Mouse (Mus musculus): ENCODE data around the gene Hist2h4. TPM values are rescaled to one million over a fixed set of nuclear protein-coding genes. Genes with fewer than 3 reads are reported as not detected.
"Not testable (repeated sequence)": the region's sequence is repeated elsewhere in the genome, so short reads cannot be mapped to it uniquely, and the experiment has no call there.

Gene Hist2h4
- 10 to 100 TPM; 27.4 to 37.9 (median 32.5) TPM for total RNA-seq (2022)

DNA sequence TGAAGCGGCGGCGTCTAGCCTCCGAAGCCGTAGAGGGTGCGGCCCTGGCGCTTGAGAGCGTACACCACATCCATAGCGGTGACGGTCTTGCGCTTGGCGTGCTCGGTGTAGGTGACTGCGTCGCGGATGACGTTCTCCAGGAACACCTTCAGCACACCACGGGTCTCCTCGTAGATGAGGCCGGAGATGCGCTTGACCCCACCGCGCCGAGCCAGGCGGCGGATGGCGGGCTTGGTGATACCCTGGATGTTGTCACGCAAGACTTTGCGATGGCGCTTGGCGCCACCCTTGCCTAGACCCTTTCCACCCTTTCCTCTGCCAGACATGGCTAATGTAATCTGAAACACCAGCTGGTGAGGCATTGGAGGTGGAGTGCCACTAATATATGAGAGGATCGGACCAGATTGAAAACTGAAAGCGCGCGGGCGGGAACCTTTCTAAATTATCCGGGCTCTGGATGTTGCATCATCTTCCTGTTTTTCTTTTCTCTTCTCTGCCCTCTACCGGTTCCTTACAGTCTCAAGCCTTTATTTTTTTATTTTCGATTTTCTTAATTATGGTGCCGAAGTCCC is at the start of gene Hist2h4:
Gene Hist2h4 (minus strand): TSS at position 333 of the 572 bp plus-strand sequence.
- DNase-seq: peak; percentile 93

DNA sequence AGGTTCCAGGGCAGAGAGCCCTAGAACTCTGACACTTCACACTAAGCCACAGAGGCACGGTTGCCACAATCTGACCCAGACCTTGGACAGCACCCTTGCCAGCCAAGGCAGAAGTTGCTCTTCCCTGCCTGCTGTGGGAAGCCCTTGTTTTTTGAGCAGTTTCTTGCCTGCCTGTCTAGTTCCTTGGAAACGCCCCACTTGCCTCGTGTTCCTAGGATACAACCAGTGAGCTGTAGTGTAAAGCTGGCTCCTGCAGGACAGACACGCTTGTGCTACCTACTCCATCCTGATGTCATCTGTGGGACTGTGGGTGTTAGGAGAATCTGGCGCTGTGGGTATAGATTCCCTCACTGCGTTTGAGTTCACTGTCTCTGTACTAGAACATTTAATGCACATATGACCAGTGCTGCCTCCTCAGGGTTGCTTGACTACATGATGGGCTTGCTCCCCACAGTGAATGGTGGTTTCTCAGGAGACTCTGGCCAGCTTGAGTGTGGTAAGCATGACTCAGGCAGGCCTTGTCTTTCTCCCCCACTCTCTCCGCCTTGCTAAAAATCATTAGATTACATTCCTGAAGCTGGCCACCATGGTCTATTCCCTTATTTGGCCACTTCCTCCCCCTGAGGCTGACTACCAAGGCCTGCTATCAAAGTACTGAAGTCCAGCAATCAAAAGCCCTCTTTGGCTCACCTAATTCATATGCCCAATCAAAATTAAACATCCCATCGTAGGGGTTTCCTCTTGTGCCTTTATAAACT is 49.4 kb upstream of the Hist2h4 start:
- no peak for DNase-seq

DNA sequence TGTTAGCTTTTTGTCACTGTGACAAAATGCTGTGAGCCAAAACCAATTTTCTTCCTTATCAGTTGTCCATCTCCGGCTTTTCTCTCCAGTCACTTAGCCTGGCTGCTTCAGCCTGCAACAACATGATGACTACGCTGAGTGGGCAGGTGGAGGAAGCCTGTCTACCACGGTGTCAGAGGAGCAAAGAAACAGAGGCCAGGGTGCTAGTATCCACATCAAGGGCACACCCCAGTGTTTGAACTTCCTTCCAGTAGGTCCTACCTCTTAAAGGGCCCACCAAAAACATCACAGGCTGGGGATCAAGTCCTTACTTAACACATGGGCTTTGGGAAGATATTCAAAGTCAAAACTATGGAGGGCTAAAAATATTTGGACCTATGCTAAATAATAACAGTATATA is 46.3 kb upstream of the Hist2h4 start:
- DNase-seq: no peak

DNA sequence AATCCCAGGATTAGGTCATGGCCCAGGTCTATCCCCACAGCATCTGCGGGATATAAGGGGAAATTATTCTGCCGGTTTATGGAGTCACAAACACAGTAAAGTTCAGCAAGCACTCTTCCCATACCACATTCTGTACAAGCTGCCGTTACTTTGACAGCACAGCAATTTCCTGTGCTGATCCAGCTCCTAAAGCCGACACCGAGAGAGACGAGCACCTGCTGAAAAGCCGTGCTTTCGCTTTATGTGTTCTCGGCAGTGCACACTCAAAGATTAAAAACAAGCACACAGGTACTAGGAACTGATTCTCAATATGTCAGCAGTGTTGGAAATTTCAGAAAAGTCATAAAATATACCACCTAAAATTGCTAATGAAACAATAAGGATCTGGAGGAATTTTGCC is 43.4 kb upstream of the Hist2h4 start:
- no peak for DNase-seq

DNA sequence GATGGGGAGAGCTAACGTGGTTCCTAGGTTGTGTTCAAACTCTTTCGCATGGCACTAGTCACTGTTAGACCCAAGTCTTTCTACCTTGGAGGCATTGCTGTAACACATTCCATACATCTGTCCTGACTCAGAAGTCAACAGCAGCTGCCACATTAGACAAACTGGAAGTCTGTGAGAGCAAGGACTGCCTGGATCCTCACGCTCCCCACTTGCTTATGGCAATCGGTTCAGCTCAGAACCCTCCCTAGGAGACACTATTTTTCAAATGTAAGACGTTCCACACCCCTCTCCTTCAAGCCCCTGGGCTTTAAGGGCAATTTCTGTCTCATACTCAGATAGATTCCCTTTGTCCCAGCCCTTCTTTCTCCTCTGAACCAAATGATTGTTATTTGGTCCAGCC is 39.0 kb upstream of the Hist2h4 start:
- DNase-seq: no peak

DNA sequence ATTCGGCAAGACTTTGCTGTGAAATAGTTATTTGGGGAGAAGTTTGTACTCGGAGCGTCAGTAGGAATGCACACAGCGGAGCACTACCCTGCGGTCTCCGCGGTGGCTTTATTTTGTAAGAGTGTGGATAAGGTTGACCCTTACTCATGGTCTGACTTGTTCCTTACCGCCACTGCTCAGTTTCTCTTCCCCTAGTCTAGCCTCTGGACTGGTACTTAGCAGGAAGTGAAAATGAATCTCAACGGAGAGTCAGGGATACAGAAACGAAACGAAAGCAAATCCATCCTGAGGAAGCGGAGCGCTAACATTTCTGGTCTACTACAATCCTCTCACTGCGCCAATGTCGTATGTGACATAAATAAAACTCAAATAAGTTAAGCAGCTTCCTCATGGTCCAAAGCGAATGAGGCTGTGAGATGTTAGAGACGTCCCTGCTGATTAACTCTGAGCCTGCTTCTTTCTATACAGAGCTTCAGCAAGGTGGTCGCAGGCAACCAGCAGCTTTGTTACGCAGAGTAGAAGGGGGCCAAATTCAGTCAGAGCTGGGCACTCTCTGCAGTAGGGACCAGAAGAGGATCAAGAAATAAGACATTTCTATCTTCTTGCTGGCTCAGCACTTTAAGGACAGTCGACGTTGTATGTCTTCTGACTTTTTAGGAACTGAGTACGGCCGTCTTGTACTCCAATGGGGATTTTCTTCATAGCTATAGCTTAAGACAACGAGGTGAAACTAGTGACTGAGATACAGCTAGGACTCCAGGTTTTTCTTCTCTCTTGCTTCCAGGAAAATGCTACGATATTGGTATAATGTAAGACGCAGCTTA is 37.8 kb upstream of the Hist2h4 start:
- no peak for DNase-seq

DNA sequence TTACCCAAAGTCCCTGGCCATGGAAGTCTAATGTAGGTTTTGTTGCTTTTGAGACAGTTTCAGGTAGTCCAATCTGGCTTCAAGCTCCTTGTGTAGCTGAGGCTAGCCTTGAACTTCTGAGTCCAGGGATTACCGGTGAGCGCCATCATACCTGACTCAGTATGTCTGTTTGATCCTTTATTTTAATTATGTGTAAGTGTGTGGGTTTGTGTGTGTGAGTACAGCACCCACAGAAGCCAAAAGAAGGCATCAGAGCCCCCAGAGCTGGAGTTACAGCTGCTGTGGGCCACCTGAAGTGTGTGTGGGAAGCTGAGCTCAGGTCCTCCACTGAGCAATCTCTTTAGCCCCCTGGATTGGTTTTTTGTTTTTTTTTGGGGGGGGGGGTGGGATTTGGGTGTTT is 36.5 kb upstream of the Hist2h4 start:
- DNase-seq: no peak

DNA sequence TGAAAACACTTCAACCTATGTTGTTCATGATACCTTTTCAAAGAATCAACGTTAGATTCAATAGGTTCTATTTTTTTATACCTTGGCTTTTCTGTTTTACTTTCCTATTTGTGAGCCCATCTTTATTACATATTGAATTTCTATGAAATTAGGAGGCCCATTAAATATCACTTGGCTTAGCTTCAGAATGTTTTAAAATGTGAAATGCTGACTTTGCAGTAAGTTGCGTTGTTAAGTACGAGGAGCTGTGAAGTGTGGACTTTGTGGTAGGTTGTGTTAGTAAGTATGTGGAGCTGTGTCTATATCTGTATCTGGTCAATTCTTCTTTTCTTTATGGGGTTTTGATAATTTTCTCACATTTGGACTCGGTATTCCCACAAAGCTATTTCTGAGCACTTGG is 35.2 kb upstream of the Hist2h4 start:
- no peak for DNase-seq

DNA sequence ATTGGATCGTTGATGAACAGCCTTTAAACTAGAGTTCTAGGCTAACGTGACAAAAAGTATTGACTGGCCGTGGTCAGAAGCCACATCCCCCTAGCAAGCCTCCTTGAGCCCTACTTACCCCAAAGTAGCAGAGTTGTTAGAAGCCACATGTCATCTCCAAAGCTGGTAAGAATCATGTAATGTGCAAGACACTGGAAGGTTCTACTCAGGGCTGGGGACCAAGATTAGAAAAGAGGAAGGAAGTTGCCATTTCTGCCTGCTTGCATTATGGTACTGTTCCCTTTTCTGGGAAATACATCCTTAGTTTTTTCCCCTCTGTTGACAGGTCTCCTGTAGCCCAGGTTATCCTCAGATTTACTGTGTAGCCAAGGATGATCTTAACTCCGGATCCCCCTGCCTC is 30.7 kb upstream of the Hist2h4 start, which contains the start of gene Fcgr1:
Gene Fcgr1 (minus strand): TSS at position 183 of the 400 bp plus-strand sequence.
- no peak for DNase-seq

DNA sequence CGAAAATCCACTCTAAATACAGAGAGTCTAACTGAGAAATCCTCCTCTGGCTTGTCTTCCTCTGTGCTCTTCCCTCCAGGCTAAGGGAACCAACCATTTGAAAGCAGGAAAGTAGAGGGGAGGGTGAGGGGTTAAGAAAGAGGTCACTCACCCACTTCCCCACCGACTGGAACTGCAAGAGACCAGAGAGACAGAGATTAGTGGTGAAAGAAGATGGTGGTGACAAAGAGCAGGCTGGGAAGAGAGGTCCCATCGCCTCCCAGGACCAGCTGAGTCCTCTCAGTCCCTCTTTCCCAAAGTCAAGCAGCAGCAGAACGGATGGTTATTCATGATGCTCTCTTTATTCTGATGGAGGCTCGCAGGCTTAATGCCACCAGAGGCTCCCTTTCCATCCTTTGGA is 30.3 kb upstream of the Hist2h4 start:
- no peak for DNase-seq

DNA sequence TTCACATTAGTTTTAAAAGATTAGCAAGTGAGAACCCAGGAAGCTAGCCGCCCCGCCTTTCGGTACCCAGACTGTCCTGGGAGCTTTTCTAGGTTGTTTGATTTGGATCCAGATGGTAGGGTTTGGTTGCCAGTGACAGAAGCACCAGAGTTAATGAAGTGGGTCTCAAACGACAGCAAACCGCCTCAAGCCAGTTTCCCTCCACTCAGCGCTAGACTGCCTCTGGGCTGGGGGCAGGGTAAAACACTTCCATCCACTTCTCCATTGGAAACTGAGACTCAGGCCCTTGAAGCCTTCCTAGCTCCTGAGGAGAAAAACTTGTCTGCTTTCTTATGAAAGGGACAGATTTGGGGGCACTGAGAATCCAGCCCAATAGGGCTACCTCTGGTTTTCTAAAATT is 29.5 kb upstream of the Hist2h4 start:
- no peak for DNase-seq

DNA sequence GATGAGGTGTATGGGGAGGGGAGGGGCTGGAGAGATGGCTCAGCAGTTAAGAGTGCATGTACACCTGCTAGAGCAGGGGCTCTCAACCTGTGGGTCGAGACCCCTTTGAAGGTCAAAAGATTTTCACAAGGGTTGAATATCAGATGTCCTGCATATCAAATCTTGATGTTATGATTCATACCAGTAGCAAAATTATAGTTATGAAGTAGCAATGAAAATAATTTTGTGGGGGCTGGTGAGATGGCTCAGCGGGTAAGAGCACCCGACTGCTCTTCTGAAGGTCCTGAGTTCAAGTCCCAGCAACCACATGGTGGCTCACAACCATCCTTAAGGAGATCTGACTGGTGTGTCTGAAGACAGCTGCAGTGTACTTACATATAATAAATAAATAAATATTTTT is 27.6 kb upstream of the Hist2h4 start:
- not testable (repeated sequence) for DNase-seq

DNA sequence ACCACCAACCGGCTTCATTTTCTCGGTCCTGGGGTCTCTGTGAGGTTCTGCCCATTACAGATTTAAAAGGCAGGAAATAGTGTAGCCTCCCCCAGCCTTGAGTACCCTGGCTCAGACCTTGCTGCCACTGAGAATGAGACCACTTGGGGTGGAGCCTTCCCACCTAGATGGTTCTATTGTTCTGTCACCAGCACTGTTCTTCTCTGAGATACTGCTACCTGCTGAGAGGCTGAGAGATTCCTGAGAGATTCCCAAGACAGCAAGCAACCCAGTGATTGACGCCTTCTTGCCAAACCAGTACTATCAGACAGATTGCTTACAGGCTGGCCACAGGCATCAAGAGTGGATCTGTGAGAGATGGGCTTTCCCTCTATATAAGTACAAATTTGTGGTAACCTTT is 26.1 kb upstream of the Hist2h4 start:
- DNase-seq: no peak

DNA sequence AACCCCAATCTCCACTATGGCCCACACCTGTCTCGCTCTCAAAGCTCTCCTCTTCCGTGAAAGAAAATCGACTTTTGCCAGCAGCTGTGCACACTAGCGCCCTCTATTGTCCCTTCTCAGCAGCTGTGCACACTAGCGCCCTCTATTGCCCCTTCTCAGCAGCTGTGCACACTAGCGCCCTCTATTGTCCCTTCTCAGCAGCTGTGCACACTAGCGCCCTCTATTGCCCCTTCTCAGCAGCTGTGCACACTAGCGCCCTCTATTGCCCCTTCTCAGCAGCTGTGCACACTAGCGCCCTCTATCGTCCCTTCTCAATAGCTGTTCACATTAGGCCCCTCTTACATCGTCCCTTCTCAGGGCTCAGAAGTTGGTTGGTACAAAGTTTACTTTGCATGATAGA is 24.2 kb upstream of the Hist2h4 start:
- not testable (repeated sequence) for DNase-seq

DNA sequence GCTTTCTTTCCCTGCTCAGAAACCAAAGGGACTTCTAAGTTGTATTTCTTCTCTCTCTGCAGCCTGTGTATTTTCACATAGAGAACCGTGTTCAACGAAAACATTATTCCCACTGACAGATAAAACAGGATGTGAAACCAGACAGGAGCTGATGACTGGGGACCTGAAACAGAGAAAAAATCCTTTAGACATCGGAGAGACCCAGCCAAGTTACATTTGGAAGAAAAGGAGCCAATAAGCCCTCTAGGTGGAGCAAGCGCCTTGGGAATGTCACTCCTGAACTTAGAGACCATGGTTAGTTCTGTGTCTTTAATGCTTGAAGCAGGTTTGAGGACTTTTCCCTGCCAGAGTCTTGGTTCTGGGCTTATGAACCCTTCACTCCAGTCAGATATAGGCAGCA is 21.3 kb upstream of the Hist2h4 start:
- DNase-seq: no peak

DNA sequence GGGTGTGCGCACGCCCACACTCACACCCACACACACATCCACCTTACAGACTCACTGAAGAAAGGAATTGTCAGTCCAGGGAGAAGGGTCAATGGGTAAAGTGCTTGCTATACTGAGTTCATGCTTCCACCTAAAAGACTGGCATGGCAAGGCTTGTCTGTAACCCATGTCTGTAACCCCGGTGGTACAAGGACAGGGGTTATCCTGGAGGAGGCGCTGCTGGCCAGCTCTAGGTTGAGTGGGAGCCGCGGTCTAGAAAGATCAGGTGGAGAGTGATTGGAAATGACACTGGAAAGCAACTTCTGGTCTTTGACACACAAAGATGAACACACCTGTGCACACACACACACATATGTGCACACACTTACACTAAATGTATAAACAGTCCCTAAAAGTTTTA is 17.5 kb upstream of the Hist2h4 start:
- DNase-seq: no peak

DNA sequence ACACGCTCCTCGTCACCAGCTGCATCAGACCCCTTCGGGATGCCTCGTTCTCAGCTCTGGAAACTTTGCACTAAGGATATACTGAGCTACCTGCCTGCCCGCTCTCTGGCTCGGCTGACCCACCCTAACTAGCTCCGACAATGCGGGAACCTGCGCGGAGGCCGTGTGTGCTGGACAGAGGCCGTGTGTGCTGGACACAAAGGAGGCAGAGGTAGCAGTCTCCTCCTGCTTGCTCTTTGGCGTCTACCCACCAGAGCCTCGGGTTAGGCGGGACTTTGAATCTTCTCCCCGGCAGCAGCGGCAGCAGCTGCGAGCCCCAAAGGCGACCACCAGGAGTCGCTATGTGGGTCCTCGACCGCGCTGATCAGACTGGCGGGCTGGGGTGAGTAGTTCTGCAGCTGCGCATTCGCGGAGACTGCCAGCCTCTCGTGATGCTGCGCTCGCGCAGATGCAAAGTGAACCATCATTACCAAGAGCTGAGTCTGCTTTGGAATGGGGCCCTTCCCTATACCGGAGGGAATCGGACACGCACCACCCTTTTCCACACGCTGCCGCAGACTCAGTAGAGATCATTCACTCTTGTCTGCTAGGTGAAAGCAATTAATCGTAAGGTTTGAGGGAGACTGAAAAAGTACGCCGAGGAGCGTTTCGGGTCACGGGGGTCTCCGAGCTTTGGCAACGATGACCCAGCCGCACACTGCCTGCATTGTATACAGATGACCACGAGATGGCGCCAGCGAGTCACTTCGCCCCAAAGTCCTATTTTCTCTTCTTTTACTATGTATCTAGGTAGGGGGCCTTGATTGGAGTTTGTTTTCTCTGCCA is 14.9 kb upstream of the Hist2h4 start:
- DNase-seq: peak; percentile 86

DNA sequence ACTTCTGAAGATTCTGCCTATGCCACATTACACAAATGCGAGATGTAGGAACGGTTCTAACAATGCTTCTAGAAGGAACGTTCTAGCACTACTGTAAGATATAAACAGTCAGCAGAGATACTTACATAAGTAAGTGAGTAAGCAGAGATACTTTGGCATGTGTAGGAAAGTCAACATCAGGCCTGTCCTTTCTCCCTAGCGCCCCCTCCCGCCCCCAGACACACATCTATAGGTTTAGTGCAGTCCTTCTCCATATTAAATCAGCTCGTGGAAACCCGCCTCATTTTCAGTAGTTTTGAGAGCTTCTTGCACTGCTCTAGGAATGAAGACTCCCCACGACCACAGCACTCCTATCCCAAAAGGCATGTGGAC is 14.3 kb upstream of the Hist2h4 start:
- DNase-seq: no peak

DNA sequence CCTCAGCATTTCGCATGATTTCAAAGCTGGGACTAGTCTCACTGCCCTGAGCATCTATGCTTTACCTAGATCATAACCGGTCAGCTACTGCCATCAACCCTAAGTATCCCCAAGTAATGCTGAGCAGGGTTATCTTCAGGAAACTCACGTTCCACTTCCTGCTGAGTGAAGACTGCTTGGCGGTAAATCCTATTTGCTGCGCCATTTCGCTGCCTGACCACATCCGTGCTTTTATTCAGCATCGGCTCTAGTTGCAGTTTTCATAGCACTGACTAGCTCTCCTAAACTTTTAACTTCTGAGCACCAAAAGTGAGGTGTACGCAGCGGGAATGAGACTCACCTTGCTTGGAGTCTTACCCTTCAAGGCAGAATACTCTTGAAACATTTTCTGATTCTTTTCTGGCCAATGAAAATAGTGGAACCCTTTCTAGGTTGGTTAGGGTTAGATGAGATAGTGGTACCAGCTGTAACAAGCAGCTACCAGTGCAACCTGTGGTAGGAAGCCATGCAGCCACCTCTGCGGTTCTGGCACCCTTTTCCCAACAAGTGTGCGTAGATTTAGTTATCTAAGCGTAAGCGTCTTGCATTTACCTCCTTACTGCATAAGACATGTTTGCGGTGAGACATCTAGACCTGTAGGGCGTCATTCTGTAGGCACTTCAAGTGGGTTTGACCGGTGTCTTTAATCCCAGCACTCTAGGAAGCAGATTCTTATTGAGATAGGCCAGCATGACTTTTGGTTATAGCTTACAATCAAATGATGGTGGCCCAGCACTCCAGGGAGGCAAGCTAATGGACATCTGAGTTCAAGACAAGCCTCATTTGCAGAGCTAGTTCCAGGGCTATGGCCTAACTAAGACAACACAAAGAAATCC is 10.7 kb upstream of the Hist2h4 start:
- DNase-seq: no peak

DNA sequence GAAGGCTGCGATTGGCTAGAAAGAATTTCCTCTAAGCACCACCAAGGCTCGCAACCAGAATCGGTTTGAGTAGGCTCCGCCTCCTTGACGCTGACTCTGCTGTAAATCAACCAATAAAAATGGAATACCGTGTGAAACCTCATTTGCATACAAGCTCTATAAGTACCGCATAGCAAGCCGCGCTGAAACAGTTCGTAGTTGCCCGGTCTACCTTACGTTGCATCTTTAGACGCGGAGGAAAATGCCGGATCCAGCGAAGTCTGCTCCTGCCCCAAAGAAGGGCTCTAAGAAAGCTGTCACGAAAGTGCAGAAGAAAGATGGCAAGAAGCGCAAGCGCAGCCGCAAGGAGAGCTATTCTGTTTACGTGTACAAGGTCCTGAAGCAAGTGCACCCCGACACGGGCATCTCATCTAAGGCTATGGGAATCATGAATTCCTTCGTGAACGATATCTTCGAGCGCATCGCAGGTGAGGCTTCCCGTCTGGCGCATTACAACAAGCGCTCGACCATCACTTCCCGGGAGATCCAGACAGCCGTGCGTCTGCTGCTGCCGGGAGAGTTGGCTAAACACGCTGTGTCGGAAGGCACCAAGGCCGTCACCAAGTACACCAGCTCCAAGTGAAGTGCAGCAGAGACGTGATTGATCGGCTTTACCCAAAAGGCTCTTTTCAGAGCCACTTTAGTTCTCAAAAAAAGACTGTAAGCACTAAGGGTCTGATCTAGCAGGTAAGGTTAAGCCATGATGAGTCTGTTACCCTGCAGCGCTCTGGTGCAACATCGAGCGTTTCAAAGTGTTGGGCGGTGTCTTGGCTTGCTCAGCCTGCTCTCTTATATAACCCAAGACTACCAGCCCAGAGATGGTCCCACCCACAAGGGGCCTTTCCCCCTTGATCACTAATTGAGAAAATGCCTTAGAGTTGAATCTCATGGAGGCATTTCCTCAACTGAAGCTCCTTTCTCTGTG is 6.7 kb upstream of the Hist2h4 start, which contains the start of gene Hist2h2bb:
Gene Hist2h2bb (plus strand): TSS at position 242 of the 964 bp plus-strand sequence.
- DNase-seq: peak; percentile 93

Measured in adrenal gland, adult 8-10 months (tissue).